Mouse (Mus musculus) neural tube, embryonic 13.5 days (tissue): ENCODE results near the gene Rundc3b. TPM values are rescaled to one million over a fixed set of nuclear protein-coding genes. Genes with fewer than 3 reads are reported as not detected.

ENCODE experiments used
- ATAC-seq: fragments of 200-750 bp; cut with Nextera tagmentation; 2 replicates; pipeline ENCODE4 v1.8.0; 2017; ENCODE audit warnings: low read depth, mild to moderate bottlenecking, moderate TSS enrichment, moderate library complexity
- H3K27ac ChIP-seq: fragments of 300-500 bp; sonication (generic); replicated peaks from 2 replicates; pipeline ENCODE4 v1.5.1; 2015; ENCODE audit warnings: moderate library complexity, mild to moderate bottlenecking, inconsistent platforms
- H3K27me3 ChIP-seq: fragments of 300-500 bp; sonication (generic); 2 replicates; pipeline ENCODE4 v1.6.1; 2015; ENCODE audit warnings: mild to moderate bottlenecking, inconsistent platforms
- H3K36me3 ChIP-seq: fragments of 300-500 bp; sonication (generic); 2 replicates; pipeline ENCODE4 v1.6.1; 2015; ENCODE audit warnings: mild to moderate bottlenecking, inconsistent platforms
- H3K4me1 ChIP-seq: fragments of 300-500 bp; sonication (generic); replicated peaks from 2 replicates; pipeline ENCODE4 v1.6.1; 2015; ENCODE audit warnings: inconsistent platforms
- H3K4me2 ChIP-seq: fragments of 300-500 bp; sonication (generic); 2 replicates; pipeline ENCODE4 v1.6.1; 2015; ENCODE audit warnings: inconsistent platforms, mild to moderate bottlenecking, moderate library complexity
- H3K4me3 ChIP-seq: fragments of 300-500 bp; sonication (generic); 2 replicates; pipeline ENCODE4 v1.5.1; 2015; ENCODE audit warnings: mild to moderate bottlenecking, inconsistent platforms
- H3K9ac ChIP-seq: fragments of 300-500 bp; sonication (generic); 2 replicates; pipeline ENCODE4 v1.6.1; 2015; ENCODE audit warnings: moderate library complexity, mild to moderate bottlenecking, inconsistent platforms
- H3K9me3 ChIP-seq: fragments of 300-500 bp; sonication (generic); 2 replicates; pipeline ENCODE4 v1.6.1; 2016; ENCODE audit warnings: inconsistent platforms
- WGBS: fragments of 180-500 bp; shearing (Covaris S2); methylation state at CpG from one replicate; pipeline ENCODE4 v1.1.7; 2015; 5-methylcytosine and 5-hydroxymethylcytosine counted together
- polyA plus RNA-seq: library from polyadenylated mRNA; unstranded; fragments of >200 nt; fragmentation: Nextera tagmentation; extraction: Ambion mirVana; gene quantifications from 2 replicates; pipeline ENCODE4 v1.2.1, GENCODE M21; 2015

The Rundc3b gene
- polyA plus RNA-seq, 1 experiment from 2014 or later, result 36.4 TPM

DNA sequence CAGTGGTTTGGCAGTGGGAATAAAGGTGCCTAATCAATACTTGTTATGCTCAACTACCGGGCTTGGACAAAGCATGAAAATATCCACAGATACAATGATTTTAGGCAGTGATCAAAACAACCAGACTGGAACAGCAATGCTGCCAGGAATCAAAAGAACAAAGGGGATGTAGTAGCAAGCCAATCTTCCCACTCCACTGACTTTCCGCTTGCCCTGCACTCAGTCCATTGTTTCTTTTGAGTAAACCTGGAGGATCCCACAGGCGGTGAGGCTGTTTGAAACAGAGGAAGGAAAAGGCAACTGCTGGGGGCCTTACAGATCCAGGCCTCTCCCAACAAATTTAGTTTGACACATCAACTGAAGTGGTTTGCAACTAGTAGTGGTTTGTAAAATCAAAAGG is 51.6 kb downstream of the Rundc3b start:
- H3K27me3 ChIP-seq, result no peaks in the 10 kb centered on the region
- H3K9ac ChIP-seq, result no peak overlapping the region
- no peaks in the 10 kb centered on the region for H3K4me1 ChIP-seq
- no peak for ATAC-seq
- H3K4me3 ChIP-seq, result no peak overlapping the region
- no peak overlapping the region for H3K4me2 ChIP-seq
- H3K36me3 ChIP-seq, result no peaks in the 10 kb centered on the region
- WGBS, result 18% methylated on average over 3 of the region's 3 CpGs
- no peak overlapping the region for H3K27ac ChIP-seq
- H3K9me3 ChIP-seq, result no peaks in the 10 kb centered on the region

DNA sequence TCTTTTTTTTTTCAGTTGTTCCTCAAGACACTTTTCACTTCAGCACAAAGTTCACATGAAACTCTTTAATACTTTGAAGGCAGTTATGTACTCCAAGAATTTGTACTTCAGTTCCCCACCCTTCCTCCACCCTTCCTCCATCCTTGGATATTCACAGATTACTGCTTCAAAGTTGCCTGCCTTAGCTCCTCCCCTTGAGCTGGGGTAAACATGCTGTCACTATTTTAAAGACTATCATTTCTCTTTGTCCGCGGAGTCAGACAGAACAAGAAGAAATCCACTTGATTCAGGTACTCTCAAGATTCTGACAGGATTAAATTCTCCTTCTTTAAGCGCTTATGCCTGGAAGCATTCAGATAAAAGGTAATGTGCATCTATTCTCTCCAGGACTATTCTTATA is 55.9 kb downstream of the Rundc3b start:
- Histone ChIP-seq H3K27me3 (no peaks in the 10 kb centered on the region), H3K4me3 (no peak overlapping the region), H3K4me2 (no peak overlapping the region), H3K9ac (no peak overlapping the region), H3K4me1 (no peaks in the 10 kb centered on the region), H3K9me3 (no peaks in the 10 kb centered on the region), H3K36me3 (no peaks in the 10 kb centered on the region), H3K27ac (no peak overlapping the region)
- ATAC-seq, result no peak
- WGBS, result 60% methylated on average over 3 of the region's 3 CpGs

DNA sequence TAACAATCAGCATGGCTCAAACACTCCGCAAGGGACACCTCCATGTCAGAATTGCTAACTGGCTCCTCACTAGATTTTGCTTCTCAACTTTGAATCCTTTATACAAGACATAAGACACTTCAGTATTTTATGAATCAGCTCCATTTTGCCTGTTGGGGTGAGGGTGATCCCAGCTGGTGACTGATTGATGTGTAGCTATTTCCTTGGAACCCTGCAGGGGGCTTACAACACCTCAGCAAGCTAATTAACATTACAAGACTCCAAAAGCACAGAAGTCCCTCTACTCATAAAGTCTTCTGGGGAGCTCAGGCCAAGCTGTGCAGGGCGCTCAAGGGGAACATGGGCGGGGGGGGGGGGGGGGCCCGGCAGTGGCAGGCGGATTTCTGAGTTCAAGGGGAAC is 78.2 kb downstream of the Rundc3b start:
- 33% methylated on average over 2 of the region's 5 CpGs for WGBS
- Histone ChIP-seq H3K27ac (no peak overlapping the region), H3K4me2 (no peak overlapping the region), H3K4me3 (no peak overlapping the region), H3K9ac (no peak overlapping the region), H3K4me1 (no peaks in the 10 kb centered on the region), H3K36me3 (peaks cover 17% of the 10 kb centered on the region), H3K27me3 (no peaks in the 10 kb centered on the region), H3K9me3 (no peaks in the 10 kb centered on the region)
- no peak; the same call in 1 of the 2 replicates for ATAC-seq

DNA sequence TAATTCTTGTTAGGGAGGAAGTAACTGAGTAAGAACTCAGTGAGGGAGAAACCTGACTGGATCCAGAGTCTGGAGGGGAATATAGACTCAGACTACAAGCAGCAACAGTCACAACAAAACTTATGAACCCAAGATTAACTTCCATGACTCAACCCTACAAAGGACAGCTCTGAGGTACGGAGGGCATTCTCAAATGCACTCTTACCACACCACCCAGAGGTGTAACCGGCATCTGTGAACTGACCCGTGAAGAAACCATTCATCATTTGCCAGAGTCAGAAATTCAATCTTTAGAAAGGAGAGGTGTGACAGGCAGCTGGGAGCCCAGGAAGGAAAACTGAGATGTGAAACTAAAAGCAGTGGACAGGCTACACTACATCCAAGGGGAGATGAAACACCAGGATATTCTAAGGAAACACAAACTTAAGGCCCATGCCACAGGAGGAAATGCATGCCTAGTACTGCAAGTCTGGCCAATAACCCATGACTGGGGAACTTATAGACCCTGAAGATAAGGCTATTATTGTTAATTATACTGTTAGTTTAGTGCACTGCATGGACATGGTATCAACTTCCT is 80.0 kb downstream of the Rundc3b start:
- Histone ChIP-seq H3K9me3 (no peaks in the 10 kb centered on the region), H3K36me3 (peaks cover 12% of the 10 kb centered on the region), H3K27me3 (no peaks in the 10 kb centered on the region), H3K9ac (no peak overlapping the region), H3K27ac (no peak overlapping the region), H3K4me2 (no peak overlapping the region), H3K4me3 (no peak overlapping the region), H3K4me1 (no peaks in the 10 kb centered on the region)
- WGBS, result 65% methylated on average over 3 of the region's 3 CpGs
- ATAC-seq, result no peak

DNA sequence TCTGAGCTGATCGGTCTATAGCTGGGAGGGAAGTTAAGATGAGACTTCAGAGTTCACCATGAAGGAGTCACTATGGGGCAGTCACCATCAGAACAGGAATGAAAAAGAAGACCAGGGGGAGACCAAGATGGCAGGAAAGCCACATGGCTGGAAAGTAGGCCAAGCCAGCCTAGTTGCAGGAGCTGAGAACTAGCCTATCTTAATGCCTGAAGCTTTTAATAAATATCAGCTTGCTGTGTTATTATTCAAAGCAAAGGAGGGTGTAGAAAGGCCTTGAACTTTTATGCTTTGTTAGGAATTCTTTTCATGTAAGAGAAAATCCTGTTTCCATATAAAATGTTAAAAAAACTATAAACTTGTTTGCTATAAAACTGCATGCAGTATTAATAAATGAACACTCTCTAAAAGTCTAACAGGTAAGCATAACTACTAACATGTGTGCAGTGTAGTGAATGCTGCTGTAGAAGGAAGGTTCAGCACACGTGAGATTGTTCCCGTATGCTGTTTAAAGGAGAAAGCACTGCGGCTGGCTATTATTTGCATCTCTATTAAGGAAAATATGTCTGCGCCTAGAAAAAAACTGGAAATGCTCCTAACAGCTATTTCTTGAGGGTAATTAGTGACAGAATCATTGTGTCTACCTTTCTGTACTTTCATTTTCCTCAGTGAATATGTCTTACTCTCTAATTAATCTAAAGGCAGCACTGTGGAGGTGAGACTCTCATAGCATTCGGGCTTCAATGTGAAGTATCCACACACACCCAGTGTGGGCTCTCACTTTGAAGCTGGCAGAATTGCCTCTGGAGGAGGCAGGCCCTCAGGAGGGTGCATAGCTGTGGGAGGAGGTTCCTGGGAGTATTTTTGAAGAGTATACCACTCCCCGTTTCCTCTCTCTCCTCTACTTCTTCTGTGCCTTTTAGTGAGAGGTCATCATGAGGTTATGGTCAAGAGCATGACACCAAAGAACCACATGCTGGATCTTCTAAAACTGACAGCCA is 81.3 kb downstream of the Rundc3b start:
- Histone ChIP-seq H3K27ac (no peak overlapping the region), H3K27me3 (no peaks in the 10 kb centered on the region), H3K36me3 (peaks cover 9% of the 10 kb centered on the region), H3K4me1 (no peaks in the 10 kb centered on the region), H3K4me3 (no peak overlapping the region), H3K9me3 (no peaks in the 10 kb centered on the region), H3K9ac (no peak overlapping the region), H3K4me2 (no peak overlapping the region)
- ATAC-seq, result no peak
- 68% methylated on average over 7 of the region's 7 CpGs for WGBS

DNA sequence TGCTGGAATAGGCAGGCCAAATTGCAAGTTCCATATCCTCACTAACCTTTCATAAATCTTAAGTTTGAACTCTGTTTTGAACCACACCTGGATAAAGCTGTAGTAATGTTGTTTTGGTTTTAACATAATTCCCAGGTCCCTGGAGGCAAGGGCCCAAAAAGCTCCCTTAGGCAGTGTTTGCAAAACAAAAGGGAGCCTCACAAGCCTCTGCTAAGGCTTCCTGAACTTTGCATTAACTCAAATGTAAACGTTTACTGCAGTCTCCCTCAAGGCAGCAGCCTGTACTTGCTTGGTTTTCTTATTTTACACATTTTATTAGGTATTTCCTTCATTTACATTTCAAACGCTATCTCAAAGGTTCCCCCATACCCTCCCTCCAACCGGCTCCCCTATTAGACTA is 103.7 kb downstream of the Rundc3b start:
- Histone ChIP-seq H3K9ac (no peak overlapping the region), H3K9me3 (no peaks in the 10 kb centered on the region), H3K27me3 (no peaks in the 10 kb centered on the region), H3K4me1 (no peaks in the 10 kb centered on the region), H3K4me3 (no peak overlapping the region), H3K27ac (no peak overlapping the region), H3K36me3 (peaks cover 7% of the 10 kb centered on the region), H3K4me2 (no peak overlapping the region)
- 37% methylated on average over 3 of the region's 3 CpGs for WGBS
- ATAC-seq, result no peak

DNA sequence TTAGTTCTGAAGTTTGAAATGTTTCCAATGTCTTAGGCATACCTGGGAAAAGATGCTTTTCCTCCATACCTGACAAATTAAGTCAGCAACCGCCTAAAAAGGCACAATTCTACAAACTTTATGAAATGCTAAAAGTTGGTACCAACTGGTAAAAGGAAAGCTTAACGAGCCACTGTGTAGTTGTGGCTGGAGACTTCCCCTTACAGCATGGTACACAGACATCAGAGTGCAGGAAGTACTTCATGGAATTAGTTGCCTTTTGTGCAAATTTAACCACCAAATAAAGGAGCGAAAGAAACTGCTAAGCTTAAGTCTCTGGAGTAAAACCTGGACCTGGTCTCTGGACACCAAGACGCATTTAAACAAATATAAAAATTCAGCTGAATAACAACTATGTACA is 131.0 kb downstream of the Rundc3b start:
- WGBS, result 81% methylated on average over 4 of the region's 4 CpGs
- Histone ChIP-seq H3K4me3 (no peak overlapping the region), H3K9ac (no peak overlapping the region), H3K4me1 (0 out of 2 replicates have a peak, but pooled peaks cover 5% of the 10 kb centered on the region), H3K4me2 (no peak overlapping the region), H3K36me3 (peaks cover 14% of the 10 kb centered on the region; the same call in 1 of the 2 replicates), H3K27ac (no peak overlapping the region), H3K27me3 (no peaks in the 10 kb centered on the region), H3K9me3 (no peaks in the 10 kb centered on the region)
- ATAC-seq, result no peak

DNA sequence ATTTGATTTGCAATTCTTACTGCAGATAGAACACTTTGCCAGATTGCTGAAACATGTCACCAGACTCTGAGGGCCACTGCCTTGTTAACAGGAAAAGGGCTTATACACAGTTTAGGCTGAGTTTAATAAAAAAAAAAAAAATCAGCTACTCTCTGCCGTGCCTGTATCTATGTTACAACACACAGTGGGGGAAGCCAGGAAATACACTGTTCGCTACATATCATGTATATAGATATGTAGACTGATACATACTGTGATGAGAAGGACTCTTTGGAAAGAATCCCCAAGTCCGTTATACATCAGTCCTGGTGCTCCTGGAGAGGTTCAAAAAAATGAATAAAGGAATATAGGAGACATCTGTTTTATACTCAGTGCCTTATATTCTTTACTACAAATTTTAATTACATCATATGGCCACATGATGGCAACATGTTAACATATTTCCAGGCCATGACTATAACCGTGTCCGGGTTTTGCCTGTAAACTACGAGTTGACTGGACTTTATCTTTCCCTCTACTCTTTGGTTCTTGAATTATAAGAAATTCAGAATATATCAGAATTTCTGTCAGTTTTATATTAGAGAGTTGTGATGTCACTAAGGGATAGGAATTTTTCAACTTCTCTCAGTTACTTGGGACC is 133.2 kb downstream of the Rundc3b start:
- H3K4me3 ChIP-seq, result no peak overlapping the region
- peak; percentile 73; the same call in 1 of the 2 replicates for ATAC-seq
- H3K9ac ChIP-seq, result no peak overlapping the region
- no peaks in the 10 kb centered on the region for H3K9me3 ChIP-seq
- H3K4me1 ChIP-seq, result 0 out of 2 replicates have a peak, but pooled peaks cover 5% of the 10 kb centered on the region
- H3K36me3 ChIP-seq, result peaks cover 13% of the 10 kb centered on the region; the same call in 1 of the 2 replicates
- 44% methylated on average over 6 of the region's 6 CpGs for whole genome bisulfite sequencing
- H3K27me3 ChIP-seq, result no peaks in the 10 kb centered on the region
- H3K27ac ChIP-seq, result no peak overlapping the region
- no peak overlapping the region for H3K4me2 ChIP-seq

DNA sequence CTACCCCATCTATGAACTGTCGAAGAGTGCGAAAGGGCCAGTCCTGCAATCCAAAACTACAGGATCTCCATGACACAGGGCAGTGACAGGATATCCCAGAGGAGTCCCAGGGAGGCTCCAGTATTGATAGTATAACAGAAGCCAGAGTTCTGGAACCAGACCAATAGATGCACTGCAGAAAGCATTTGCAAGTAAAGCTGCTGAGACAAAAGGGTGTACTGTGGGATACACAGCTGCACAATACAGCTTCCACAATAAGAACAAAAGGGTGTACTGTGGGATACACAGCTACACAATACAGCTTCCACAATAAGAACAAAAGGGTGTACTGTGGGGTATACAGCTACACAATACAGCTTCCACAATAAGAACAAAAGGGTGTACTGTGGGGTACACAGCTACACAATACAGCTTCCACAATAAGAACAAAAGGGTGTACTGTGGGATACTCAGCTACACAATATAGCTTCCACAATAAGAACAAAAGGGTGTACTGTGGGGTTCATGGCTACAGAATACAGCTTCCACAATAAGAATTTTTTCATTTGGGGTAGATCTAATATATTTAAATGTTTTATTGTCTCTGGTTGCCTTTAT is 134.0 kb downstream of the Rundc3b start:
- H3K4me1 ChIP-seq, result 0 out of 2 replicates have a peak, but pooled peaks cover 5% of the 10 kb centered on the region
- no peaks in the 10 kb centered on the region for H3K9me3 ChIP-seq
- H3K27me3 ChIP-seq, result no peaks in the 10 kb centered on the region
- H3K4me2 ChIP-seq, result no peak overlapping the region
- WGBS, result 26% methylated on average over 2 of the region's 2 CpGs
- H3K9ac ChIP-seq, result no peak overlapping the region
- peaks cover 5% of the 10 kb centered on the region; the same call in 1 of the 2 replicates for H3K36me3 ChIP-seq
- 0 out of 2 replicates have a peak, but pooled peaks have one; percentile 3 for ATAC-seq
- H3K27ac ChIP-seq, result peak overlapping the region; percentile 18; the same call in 1 of the 2 replicates
- no peak overlapping the region for H3K4me3 ChIP-seq

DNA sequence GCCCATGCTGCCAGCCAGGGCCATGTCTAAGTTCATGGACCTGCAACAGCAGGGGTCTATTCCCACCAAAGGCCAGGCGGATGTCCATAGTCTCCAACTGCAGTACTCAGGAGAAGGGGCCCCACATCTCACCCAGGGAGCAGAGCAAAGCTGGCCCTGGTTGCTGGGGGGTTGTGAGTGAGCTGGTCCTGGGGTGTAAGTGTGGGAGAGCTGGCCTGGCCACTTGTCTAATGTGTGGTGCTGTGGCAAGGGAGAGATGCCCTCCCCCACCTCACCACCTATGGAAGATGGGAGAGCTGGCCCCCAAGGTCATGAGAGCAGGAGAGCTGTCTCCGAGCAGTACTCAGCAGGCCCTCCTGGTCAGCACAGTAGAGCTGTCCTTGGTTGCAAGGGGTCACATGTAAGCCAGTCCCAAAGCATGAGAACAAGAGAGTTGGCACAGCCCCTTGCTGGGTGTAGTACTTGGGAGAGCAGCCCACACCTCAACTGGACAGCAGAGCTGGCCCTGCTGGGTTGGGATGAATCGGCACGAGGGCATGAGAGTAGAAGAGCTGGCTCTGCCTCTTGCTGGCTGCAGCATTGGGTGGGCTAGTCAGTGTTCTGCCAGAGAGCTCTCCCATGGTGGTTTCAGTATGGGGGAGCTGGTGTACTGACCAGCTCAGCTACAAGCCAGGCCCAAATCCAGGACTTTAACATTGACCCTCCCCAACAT is 134.6 kb downstream of the Rundc3b start:
- Histone ChIP-seq H3K4me2 (no peak overlapping the region), H3K27ac (0 out of 2 replicates have a peak overlapping the region, but pooled peaks have one; percentile 18), H3K9ac (no peak overlapping the region), H3K9me3 (no peaks in the 10 kb centered on the region), H3K27me3 (no peaks in the 10 kb centered on the region), H3K4me1 (0 out of 2 replicates have a peak, but pooled peaks cover 5% of the 10 kb centered on the region), H3K4me3 (no peak overlapping the region), H3K36me3 (0 out of 2 replicates have a peak, but pooled peaks cover 3% of the 10 kb centered on the region)
- 44% methylated on average over 4 of the region's 4 CpGs for WGBS
- peak; percentile 46 for ATAC-seq

DNA sequence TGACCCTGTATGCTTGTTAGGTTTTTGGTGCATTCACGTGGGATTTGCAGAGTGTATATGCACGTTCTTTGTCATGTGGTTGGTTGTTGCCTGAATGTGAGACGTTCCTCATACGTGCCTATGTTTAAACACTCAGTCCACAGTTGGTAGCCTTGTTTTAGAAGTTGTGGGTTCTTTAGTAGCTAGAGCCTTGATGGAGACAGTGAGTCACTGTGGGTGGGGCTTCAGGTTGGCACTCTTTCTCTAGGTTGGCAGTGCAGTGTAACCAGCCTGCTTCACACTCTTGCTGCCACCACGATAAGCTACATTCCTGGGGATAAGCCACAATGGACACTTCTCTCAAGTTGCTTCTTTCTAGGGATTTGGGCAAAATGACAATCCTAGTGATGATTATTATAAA is 166.2 kb downstream of the Rundc3b start:
- no peak overlapping the region for H3K9ac ChIP-seq
- no peaks in the 10 kb centered on the region for H3K27me3 ChIP-seq
- no peaks in the 10 kb centered on the region for H3K4me1 ChIP-seq
- H3K4me3 ChIP-seq, result no peak overlapping the region
- H3K4me2 ChIP-seq, result no peak overlapping the region
- no peak for ATAC-seq
- peaks cover 17% of the 10 kb centered on the region for H3K36me3 ChIP-seq
- no peaks in the 10 kb centered on the region for H3K9me3 ChIP-seq
- no peak overlapping the region for H3K27ac ChIP-seq
- 95% methylated on average over 5 of the region's 5 CpGs for WGBS
